Mouse (Mus musculus) ES-E14 (cell line): ENCODE measurements around the gene Tmem202.

Experiments used
- CHD2 ChIP-seq: IDR thresholded peaks from 2 replicates; pipeline ENCODE4 v1.6.1; 2014; ENCODE audit warnings: mild to moderate bottlenecking, low read depth, low read length, inconsistent platforms
- HCFC1 ChIP-seq: IDR thresholded peaks from 2 replicates; pipeline ENCODE4 v1.6.1; 2012; ENCODE audit warnings: low read length, inconsistent platforms, borderline replicate concordance; ENCODE audit not compliant: insufficient read depth
- MAFK ChIP-seq: IDR thresholded peaks from 2 replicates; pipeline ENCODE4 v1.6.1; 2014; ENCODE audit warnings: mild to moderate bottlenecking, low read depth, low read length, inconsistent platforms; ENCODE audit not compliant: insufficient read depth
- ZC3H11A ChIP-seq: IDR thresholded peaks from 2 replicates; pipeline ENCODE4 v1.6.1; 2012; ENCODE audit warnings: low read depth, mild to moderate bottlenecking, inconsistent platforms, low read length, borderline replicate concordance

- TF ChIP-seq ZC3H11A (no peak), CHD2 (no peak), HCFC1 (no peak), MAFK (no peak)
Observed at GRCm38 (mm10) chr9:59518976-59519375, 20.7 kb downstream of the Tmem202 start.
